16 mouse cellular contexts compared by ENCODE assay signal in the genomic region with DNA sequence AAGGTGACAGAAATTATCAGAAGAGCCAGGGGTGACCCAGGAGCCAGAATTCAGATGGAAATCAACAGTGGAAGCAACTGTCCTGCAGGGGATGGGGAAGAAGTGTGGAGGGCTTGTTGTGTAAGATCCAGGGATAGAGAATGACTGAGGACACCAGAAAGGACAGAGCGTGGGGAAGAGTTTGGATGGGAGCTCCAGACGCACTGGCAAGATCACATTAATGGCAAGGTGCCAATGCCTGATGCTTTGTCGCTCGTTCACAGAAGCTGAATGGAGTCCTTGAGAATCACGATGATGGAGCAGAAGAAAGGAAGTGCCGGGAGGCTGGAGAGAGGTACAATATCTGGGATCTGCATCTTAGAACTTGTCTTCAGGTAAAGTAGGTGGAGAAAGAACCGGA.
DNase-seq lines count a peak whose midpoint lies in the region; ATAC-seq and TF ChIP-seq lines count a peak whose summit lies in the region.
"Had no signal": no experiment of that assay in that cellular context is flagged by ENCODE, and none has a peak within 500 bp of the region (broad histone marks: within the 10 kb centered on the region; RNA-seq: fewer than 3 reads in every experiment).

No protein-coding gene starts in this region.

- no peaks in the 10 kb centered on the region for H3K79me2 ChIP-seq in heart, adult 2 months (replicated peaks; ENCODE audit: control insufficient read depth, insufficient read depth, low read length)

- no peaks in the 10 kb centered on the region for H3K4me1 ChIP-seq in heart, adult 2 months (ENCODE audit: control insufficient read depth, insufficient read depth, low read length)
- H3K4me1 ChIP-seq in lung, embryonic 14.5 days (ENCODE audit: insufficient read depth) = no peaks in the 10 kb centered on the region
- H3K4me1 ChIP-seq: embryonic facial prominence, embryonic 12.5 days; heart, embryonic 13.5 days; limb, embryonic 12.5 days; liver, embryonic 13.5 days had no signal

- DNase-seq in cerebellum, postnatal 10 days = peak; percentile 84 to 85
- DNase-seq in cerebellum, postnatal 36 days = no peak
- DNase-seq in heart, postnatal 4 days = peak; percentile 17
- DNase-seq in heart, adult 2 months = no peak
- peak; percentile 54 for DNase-seq in lung, embryonic 14.5 days
- DNase-seq in lung, postnatal 25 days (ENCODE audit: low spot score) = no peak
- peak; percentile 36 for DNase-seq in brain, adult 2 months (ENCODE audit: low read depth, low spot score)
- DNase-seq: heart, postnatal 36 days; kidney, adult 18-20 months; kidney, postnatal 10 days; liver, embryonic 13.5 days; thymus, postnatal 4 days had no signal

- TF ChIP-seq POLR2A in heart, adult 2 months (IDR thresholded peaks at IDR 0.05; ENCODE audit: insufficient read depth, low read depth, low read length) = no peak

- no peaks in the 10 kb centered on the region for H3K36me3 ChIP-seq in heart, adult 2 months (ENCODE audit: control insufficient read depth, insufficient read depth, low read length)
- no peaks in the 10 kb centered on the region for H3K36me3 ChIP-seq in lung, embryonic 14.5 days (ENCODE audit: insufficient read depth)
- H3K36me3 ChIP-seq: embryonic facial prominence, embryonic 12.5 days; heart, embryonic 13.5 days; limb, embryonic 12.5 days; liver, embryonic 13.5 days had no signal

- 44% methylated on average over 7 of the region's 7 CpGs for WGBS in heart, adult 2 months
- 64% methylated on average over 7 of the region's 7 CpGs for WGBS in lung, embryonic 14.5 days

- H3K27me3 ChIP-seq in heart, adult 2 months (ENCODE audit: control insufficient read depth, insufficient read depth, low read length) = no peaks in the 10 kb centered on the region
- H3K27me3 ChIP-seq in lung, embryonic 14.5 days (ENCODE audit: insufficient read depth, low read length) = no peaks in the 10 kb centered on the region
- H3K27me3 ChIP-seq: embryonic facial prominence, embryonic 12.5 days; heart, embryonic 13.5 days; liver, embryonic 13.5 days had no signal

- H3K9me3 ChIP-seq in lung, embryonic 14.5 days (ENCODE audit: low read depth, low read length) = no peaks in the 10 kb centered on the region
- H3K9me3 ChIP-seq: embryonic facial prominence, embryonic 12.5 days; heart, embryonic 13.5 days; limb, embryonic 12.5 days; liver, embryonic 13.5 days had no signal

- intact Hi-C loops in heart, adult 2 months (cut with DNase I) = no loop called here

- no peak overlapping the region for H3K27ac ChIP-seq in heart, adult 2 months
- no peak overlapping the region for H3K27ac ChIP-seq in lung, embryonic 14.5 days (ENCODE audit: low read depth)
- H3K27ac ChIP-seq: embryonic facial prominence, embryonic 12.5 days; heart, embryonic 13.5 days; limb, embryonic 12.5 days; liver, embryonic 13.5 days had no signal

- no peak overlapping the region for H3K4me3 ChIP-seq in heart, adult 2 months
- no peak overlapping the region for H3K4me3 ChIP-seq in lung, embryonic 14.5 days (ENCODE audit: low read depth, low read length)
- H3K4me3 ChIP-seq: embryonic facial prominence, embryonic 12.5 days; heart, embryonic 13.5 days; limb, embryonic 12.5 days; liver, embryonic 13.5 days had no signal

- H3K4me2 ChIP-seq in lung, embryonic 14.5 days = no peak overlapping the region
- H3K4me2 ChIP-seq: embryonic facial prominence, embryonic 12.5 days; heart, embryonic 13.5 days; limb, embryonic 12.5 days; liver, embryonic 13.5 days had no signal

- no peak for ATAC-seq in lung, embryonic 14.5 days (ENCODE audit: insufficient read depth)
- ATAC-seq: lung, postnatal 0 days had no signal

- TF ChIP-seq EP300 in heart, adult 2 months (IDR thresholded peaks at IDR 0.05; ENCODE audit: insufficient read depth, low read depth, low read length) = no peak

- no peak overlapping the region for H3K9ac ChIP-seq in heart, adult 2 months (ENCODE audit: low read depth, low read length)
- no peak overlapping the region for H3K9ac ChIP-seq in lung, embryonic 14.5 days
- H3K9ac ChIP-seq: embryonic facial prominence, embryonic 12.5 days; heart, embryonic 13.5 days; limb, embryonic 12.5 days; liver, embryonic 13.5 days had no signal

- TF ChIP-seq CTCF in heart, adult 2 months (IDR thresholded peaks at IDR 0.05) = no peak
- TF ChIP-seq CTCF in lung, embryonic 14.5 days (IDR thresholded peaks at IDR 0.05; ENCODE audit: low read depth) = no peak

Comparison
In these comparisons a context has a peak if more than half of its experiments do, and no peak if none do; other contexts are left out.
1. DNase-seq: peak in cerebellum, postnatal 10 days (2 of 2), heart, postnatal 4 days (single experiment), lung, embryonic 14.5 days (single experiment) and brain, adult 2 months (single experiment); none in cerebellum, postnatal 36 days (0 of 2), heart, adult 2 months (0 of 2) and lung, postnatal 25 days (single experiment).